Mouse (Mus musculus) stomach, postnatal 0 days (tissue): Measurements from ENCODE around the gene Tmx4. TPM values are rescaled to one million over a fixed set of nuclear protein-coding genes. Genes with fewer than 3 reads are reported as not detected.
A peak's percentile ranks its signal among the peaks of the same experiment; 100 is the strongest.

Experiments used
- ATAC-seq: fragments of 200-750 bp; cut with Nextera tagmentation; 2 replicates; pipeline ENCODE4 v1.8.0; 2017; ENCODE audit not compliant: low FRiP score, low TSS enrichment
- DNase-seq: peaks from one replicate; pipeline ENCODE4 v3.0.0-alpha.2; 2016; ENCODE audit warnings: low spot score
- H3K27ac ChIP-seq: fragments of 300-500 bp; sonication (generic); replicated peaks from 2 replicates; pipeline ENCODE4 v1.5.1; 2014; ENCODE audit warnings: mild to moderate bottlenecking, control low read depth
- H3K27me3 ChIP-seq: fragments of 300-500 bp; sonication (generic); 2 replicates; pipeline ENCODE4 v1.6.1; 2014; ENCODE audit warnings: low read length; ENCODE audit not compliant: control insufficient read depth, insufficient read depth
- H3K36me3 ChIP-seq: fragments of 300-500 bp; sonication (generic); 2 replicates; pipeline ENCODE4 v1.6.1; 2014; ENCODE audit warnings: low read length, mixed read lengths; ENCODE audit not compliant: control insufficient read depth, insufficient read depth
- H3K4me1 ChIP-seq: fragments of 300-500 bp; sonication (generic); replicated peaks from 2 replicates; pipeline ENCODE4 v1.6.1; 2014; ENCODE audit warnings: antibody characterized with exemption; ENCODE audit not compliant: control insufficient read depth, insufficient read depth
- H3K4me2 ChIP-seq: fragments of 300-500 bp; sonication (generic); replicated peaks from 2 replicates; pipeline ENCODE4 v1.6.1; 2014; ENCODE audit warnings: low read depth, mild to moderate bottlenecking, control low read depth, moderate library complexity
- H3K4me3 ChIP-seq: fragments of 300-500 bp; sonication (generic); 2 replicates; pipeline ENCODE4 v1.5.1; 2014; ENCODE audit warnings: low read depth, low read length, control low read depth
- H3K9ac ChIP-seq: fragments of 300-500 bp; sonication (generic); 2 replicates; pipeline ENCODE4 v1.6.1; 2014; ENCODE audit warnings: mild to moderate bottlenecking, low read length, control low read depth, mixed read lengths
- H3K9me3 ChIP-seq: fragments of 300-500 bp; sonication (generic); 2 replicates; pipeline ENCODE4 v1.6.1; 2016; ENCODE audit warnings: low read length; ENCODE audit not compliant: control insufficient read depth
- CTCF ChIP-seq: IDR thresholded peaks from 2 replicates; pipeline ENCODE4 v1.5.1; 2016; ENCODE audit warnings: antibody characterized with exemption, low read depth, mild to moderate bottlenecking, moderate library complexity
- EP300 ChIP-seq: optimal IDR thresholded peaks from 2 replicates; pipeline ENCODE3; 2016; ENCODE audit warnings: antibody characterized with exemption
- WGBS: fragments of 180-500 bp; shearing (Covaris S2); extraction: QIAGEN DNeasy Blood & Tissue Kit; methylation state at CpG from one replicate; pipeline ENCODE4 v1.1.7; 2014; 5-methylcytosine and 5-hydroxymethylcytosine counted together
- polyA plus RNA-seq: library from polyadenylated mRNA; unstranded; fragments of >200 nt; fragmentation: Nextera tagmentation; extraction: Ambion mirVana; gene quantifications from 2 replicates; pipeline ENCODE4 v1.2.1, GENCODE M21; 2015

The Tmx4 gene
- 11.0 TPM in 2 replicates for polyA plus RNA-seq

DNA sequence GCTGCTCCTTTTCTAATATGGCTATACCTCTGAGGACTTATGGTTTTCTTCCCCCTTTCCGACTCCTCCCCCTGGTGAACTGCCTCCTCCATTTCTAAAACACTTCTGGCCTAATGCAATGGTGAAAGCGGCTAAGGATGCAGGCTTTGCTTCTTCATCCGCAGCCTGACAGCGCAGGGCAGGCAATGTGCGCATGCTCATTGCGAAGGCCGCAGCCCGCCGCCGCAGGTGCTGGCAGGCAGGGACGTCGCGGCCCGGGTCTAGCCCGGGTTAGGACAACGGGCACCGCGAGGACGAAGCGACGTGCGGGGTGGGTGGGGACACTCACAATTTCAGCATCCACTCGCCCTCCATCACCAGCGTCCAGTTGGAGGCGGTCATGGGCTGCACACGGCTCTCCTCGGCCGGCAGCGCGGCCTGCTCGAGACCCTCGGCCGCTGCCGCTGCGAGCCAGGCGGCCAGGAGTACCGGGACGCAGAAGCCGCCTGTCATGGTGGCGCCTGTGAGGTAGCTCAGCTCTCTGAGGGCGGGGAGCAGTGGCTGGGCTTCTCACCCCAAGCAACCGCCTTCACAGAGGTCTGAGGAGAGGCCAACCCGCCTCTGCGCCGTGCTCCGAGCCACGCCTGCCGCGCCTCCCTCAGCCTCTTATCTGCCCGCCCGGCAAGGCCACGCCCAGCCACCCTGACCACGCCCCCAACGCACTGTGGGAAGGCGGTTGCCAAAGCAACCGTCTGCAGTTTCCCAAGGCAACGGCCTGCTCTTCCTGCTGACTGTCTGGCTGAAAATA lies at the start of gene Tmx4:
TSS of gene Tmx4 (minus strand) at position 632 of the 787 bp plus-strand sequence.
- TF ChIP-seq CTCF: peak; percentile 40
- TF ChIP-seq EP300: no peak
- Histone ChIP-seq H3K9ac (peak within 1 kb of the TSS; percentile 91), H3K4me1 (no peaks in the 10 kb centered on the region; the same call in 1 of the 2 replicates), H3K9me3 (no peaks in the 10 kb centered on the region), H3K4me3 (peak within 1 kb of the TSS; percentile 82), H3K36me3 (no peaks in the 10 kb centered on the region), H3K27me3 (no peaks in the 10 kb centered on the region), H3K4me2 (peak within 1 kb of the TSS; percentile 70), H3K27ac (peak within 1 kb of the TSS; percentile 98)
- DNase-seq (peak; percentile 99), ATAC-seq (peak; percentile 99)
- 2% methylated on average over 57 of the region's 57 CpGs for WGBS

DNA sequence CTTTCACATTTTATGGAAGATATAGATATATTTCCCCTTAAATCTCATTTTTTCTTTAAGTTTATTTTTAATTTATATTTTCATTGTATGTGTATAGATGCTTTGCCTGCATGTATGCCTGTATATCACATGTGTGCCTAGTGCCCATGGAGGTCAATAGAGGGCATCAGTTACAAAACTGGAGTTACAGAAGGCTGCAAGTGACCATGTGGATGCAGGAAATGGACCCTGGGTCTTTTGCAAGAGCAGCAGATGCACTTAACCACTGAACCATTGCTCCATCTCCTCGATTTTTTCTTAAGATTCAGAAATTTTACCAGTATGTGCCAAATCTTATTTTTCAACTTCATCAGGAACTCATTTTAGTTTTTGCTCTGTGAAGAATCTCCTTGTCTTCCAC lies 48.2 kb upstream of the Tmx4 start:
- TF ChIP-seq CTCF (no peak), EP300 (no peak)
- H3K4me3 ChIP-seq: no peak overlapping the region
- 52% methylated on average over 1 of the region's 1 CpGs for WGBS
- no peak overlapping the region for H3K27ac ChIP-seq
- H3K27me3 ChIP-seq: no peaks in the 10 kb centered on the region
- no peaks in the 10 kb centered on the region for H3K9me3 ChIP-seq
- ATAC-seq: no peak
- H3K4me2 ChIP-seq: no peak overlapping the region
- no peaks in the 10 kb centered on the region for H3K36me3 ChIP-seq
- H3K9ac ChIP-seq: no peak overlapping the region
- DNase-seq: no peak
- no peaks in the 10 kb centered on the region for H3K4me1 ChIP-seq

DNA sequence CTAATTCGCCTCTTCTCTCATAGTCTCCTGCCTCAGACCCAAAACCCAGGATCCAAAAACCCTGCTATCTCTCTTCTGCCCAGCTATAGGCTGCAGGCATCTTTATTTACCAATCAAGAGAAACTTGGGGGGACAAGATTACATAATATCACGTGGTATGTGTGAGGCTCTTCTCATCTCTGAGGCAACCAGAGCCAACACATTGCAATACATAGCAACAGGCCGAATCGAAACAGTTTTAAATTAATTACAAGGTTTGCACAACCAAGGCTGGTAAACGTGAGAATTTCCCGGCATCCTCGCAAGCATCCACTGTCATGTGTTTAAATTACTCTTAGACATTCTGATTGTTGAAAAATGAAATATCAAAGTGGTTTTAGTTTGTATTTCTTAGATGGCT lies 47.1 kb upstream of the Tmx4 start:
- H3K9ac ChIP-seq: no peak overlapping the region

DNA sequence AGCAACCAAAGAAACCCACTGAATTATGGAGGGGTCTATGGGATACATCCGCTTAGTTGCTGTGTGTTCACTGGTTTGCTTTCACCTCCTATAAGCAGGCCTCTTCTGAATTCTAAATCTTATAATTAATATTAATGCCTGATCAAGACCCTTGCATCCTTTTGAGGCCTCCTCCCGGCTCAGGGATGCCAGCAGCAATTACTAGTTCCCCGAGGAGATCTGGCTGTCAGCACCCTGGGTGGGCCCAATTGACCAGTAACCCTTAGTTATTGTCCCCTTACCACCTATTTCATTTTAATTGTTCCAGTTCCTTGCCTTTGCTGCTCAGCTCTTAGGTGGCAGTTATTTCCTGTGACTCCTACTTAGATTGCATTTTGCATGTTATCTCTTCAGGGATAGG lies 38.4 kb upstream of the Tmx4 start:
- Histone ChIP-seq H3K4me3 (no peak overlapping the region), H3K4me2 (no peak overlapping the region), H3K27ac (no peak overlapping the region), H3K9me3 (no peaks in the 10 kb centered on the region), H3K9ac (no peak overlapping the region), H3K4me1 (no peaks in the 10 kb centered on the region), H3K36me3 (no peaks in the 10 kb centered on the region), H3K27me3 (no peaks in the 10 kb centered on the region)
- DNase-seq (no peak), ATAC-seq (no peak)
- 70% methylated on average over 3 of the region's 3 CpGs for WGBS
- TF ChIP-seq EP300 (no peak), CTCF (no peak)

More for the DNA sequence above, 47.1 kb upstream of the Tmx4 start:
- Histone ChIP-seq H3K27ac (no peak overlapping the region), H3K27me3 (no peaks in the 10 kb centered on the region), H3K4me3 (no peak overlapping the region), H3K36me3 (no peaks in the 10 kb centered on the region), H3K4me1 (no peaks in the 10 kb centered on the region), H3K4me2 (no peak overlapping the region), H3K9me3 (no peaks in the 10 kb centered on the region)
- DNase-seq (no peak), ATAC-seq (no peak)
- WGBS: 78% methylated on average over 7 of the region's 7 CpGs
- no peak for TF ChIP-seq CTCF
- TF ChIP-seq EP300: no peak

DNA sequence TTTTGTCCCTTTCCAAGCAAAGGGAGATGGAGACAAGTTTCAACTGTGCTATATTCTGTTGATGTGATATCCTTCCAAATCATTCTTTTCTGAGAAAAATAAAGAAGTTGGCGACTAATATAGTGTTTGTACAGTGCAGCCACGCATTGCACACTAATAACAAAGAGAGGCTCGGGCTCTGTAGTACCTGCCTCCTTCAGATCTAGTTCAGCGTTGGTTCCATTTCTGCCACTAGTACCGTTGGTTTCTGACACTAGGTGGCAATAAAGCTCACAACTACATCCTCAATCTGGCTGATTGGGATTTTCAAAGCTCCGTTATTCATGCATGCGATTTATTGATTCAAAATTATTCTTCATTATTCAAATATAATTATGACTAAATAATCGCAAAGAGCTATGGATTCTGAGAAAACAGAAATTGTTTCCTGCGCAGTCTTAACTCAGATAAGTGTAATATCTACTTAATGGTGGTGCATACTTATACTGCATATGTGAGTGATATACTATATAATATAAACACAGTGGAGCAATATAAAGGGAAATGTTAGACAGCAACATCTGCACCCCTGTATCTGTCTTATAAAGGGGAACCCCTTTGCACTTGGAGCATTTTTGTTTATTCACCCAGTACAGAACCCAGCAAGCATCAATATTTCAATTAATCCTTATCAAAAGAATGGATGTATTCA lies 37.5 kb upstream of the Tmx4 start:
- Histone ChIP-seq H3K4me1 (no peaks in the 10 kb centered on the region), H3K9ac (no peak overlapping the region), H3K9me3 (no peaks in the 10 kb centered on the region), H3K27ac (no peak overlapping the region), H3K27me3 (no peaks in the 10 kb centered on the region), H3K36me3 (no peaks in the 10 kb centered on the region), H3K4me2 (no peak overlapping the region), H3K4me3 (no peak overlapping the region)
- 18% methylated on average over 9 of the region's 9 CpGs for WGBS
- no peak for ATAC-seq
- DNase-seq: peak; percentile 16
- TF ChIP-seq EP300: no peak
- TF ChIP-seq CTCF: peak; percentile 83

- DNase-seq: no peak
- TF ChIP-seq EP300: no peak
- no peak for TF ChIP-seq CTCF
- no peak for ATAC-seq
- no peaks in the 10 kb centered on the region for H3K4me1 ChIP-seq
- no peak overlapping the region for H3K4me3 ChIP-seq
- 47% methylated on average over 3 of the region's 3 CpGs for WGBS
- H3K27ac ChIP-seq: no peak overlapping the region
- H3K27me3 ChIP-seq: no peaks in the 10 kb centered on the region
- no peaks in the 10 kb centered on the region for H3K36me3 ChIP-seq
- H3K9ac ChIP-seq: no peak overlapping the region
- H3K9me3 ChIP-seq: no peaks in the 10 kb centered on the region
- H3K4me2 ChIP-seq: no peak overlapping the region
Measured at GRCm38 (mm10) chr2:134679567-134679966, 35.6 kb upstream of the Tmx4 start.
